Mouse (Mus musculus) splenic B cell, adult 2 months (primary cell): Measurements from ENCODE around the gene Slc7a8.
"Not testable (repeated sequence)": the region's sequence is repeated elsewhere in the genome, so short reads cannot be mapped to it uniquely, and the experiment has no call there.

Experiments used
- DNase-seq: peaks from one replicate; pipeline ENCODE4 v3.0.0-alpha.2; 2011; ENCODE audit warnings: low read depth, low spot score
- H3K27me3 ChIP-seq: 2 replicates; pipeline ENCODE4 v1.6.1; 2012; ENCODE audit warnings: mild to moderate bottlenecking, low read length, moderate library complexity, mixed read lengths; ENCODE audit not compliant: control insufficient read depth, poor library complexity, insufficient read depth, severe bottlenecking
- H3K36me3 ChIP-seq: 2 replicates; pipeline ENCODE4 v1.6.1; 2012; ENCODE audit warnings: mild to moderate bottlenecking, low read length, moderate library complexity, mixed read lengths; ENCODE audit not compliant: control insufficient read depth, poor library complexity, insufficient read depth, severe bottlenecking

Slc7a8 gene

DNA sequence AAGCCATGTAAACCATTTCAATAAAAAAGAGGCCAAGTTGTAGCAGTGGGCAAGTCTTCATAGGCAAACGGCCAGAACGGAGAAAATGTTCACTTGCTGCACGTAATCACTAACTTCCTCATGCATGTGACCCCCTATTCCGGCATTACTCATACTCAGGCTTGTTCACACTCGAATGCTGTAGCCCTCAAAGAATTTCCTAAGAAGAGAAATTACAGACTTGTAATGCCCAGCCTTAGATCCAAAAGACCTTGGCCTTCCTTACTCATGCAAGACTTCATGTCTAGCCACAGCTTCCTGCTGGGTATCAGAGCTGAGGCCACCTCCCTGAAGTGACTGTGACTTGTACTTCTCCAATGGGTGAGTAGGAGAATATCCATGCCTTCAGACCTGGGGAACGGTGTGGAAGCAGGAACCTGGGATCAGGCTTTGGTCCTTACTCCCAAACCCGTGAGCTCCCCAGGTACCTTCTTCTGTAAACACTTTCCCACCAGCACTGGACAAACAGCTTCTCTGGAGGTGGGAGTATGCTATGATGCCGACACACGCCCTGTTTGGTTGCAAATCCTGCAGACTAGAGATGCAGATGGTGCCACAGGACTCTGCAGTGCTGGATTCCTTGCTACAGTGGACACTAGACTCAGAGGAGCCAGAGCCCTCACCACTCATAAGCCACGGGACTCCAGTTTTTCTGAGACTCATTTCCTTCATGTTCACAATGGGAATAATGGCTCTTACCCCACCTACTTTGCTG, 13.3 kb downstream of the Slc7a8 start:
- no peaks in the 10 kb centered on the region for H3K36me3 ChIP-seq
- H3K27me3 ChIP-seq: no peaks in the 10 kb centered on the region
- DNase-seq: no peak

DNA sequence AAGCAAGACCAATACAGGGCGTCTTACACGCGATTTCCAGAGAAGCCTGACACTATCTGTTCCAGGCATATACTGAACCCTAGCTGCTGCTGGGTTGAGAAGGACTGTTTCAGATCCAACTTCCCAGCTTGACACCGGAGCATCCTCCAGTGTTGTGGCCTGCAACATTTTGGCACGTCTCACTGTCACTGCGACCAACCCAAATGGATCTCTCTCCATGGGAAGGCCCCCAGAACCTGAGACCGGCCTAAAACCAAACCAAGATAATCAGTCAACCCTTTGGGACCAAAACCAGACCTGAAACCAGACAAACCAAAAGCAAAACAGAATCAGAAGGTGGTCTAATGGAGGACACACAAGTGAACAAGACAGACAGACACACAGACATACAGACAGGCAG, 14.8 kb downstream of the Slc7a8 start:
- H3K27me3 ChIP-seq, H3K36me3 ChIP-seq, DNase-seq: not testable (repeated sequence)

DNA sequence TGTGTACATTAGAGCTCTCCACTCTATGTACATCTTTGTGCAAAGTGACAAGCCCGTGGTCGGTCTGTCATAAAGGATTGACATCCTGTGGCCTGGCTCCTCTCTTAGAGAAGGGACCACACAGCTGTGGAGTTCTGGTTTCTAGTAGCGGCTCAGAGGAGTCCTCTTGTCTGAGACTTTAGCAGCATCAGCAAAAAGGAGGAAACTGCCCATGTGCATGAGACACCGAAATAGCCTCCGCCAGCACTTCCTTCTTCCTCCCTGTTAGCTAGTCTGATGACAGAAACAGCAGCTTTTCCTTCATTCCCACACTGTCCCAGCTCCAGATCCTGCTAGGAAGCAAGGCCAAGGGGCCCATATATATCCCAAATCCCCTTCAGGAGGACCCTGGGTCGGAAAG, 25.4 kb downstream of the Slc7a8 start:
- DNase-seq: no peak
- H3K36me3 ChIP-seq: no peaks in the 10 kb centered on the region
- no peaks in the 10 kb centered on the region for H3K27me3 ChIP-seq

DNA sequence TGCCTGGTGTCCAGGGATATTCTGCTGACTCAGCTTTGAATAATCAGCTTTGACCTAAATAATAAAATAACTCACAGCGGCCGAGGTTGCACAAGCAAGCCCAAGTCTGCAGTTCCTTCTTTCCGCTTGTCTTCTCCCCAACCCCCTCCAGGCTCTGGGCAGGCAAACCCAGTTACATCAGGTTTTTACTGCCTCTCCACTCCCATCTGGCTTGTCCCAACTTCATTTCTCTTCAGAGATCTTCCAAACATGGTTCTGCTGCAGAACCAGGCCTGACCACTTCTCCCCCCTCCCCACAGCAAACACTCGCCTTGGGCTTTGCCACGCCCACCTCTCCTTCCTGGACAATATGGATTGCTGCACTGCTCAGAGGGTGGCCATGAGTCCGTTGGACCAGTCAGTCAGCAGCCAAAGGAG, 27.1 kb downstream of the Slc7a8 start:
- no peaks in the 10 kb centered on the region for H3K27me3 ChIP-seq
- no peaks in the 10 kb centered on the region for H3K36me3 ChIP-seq
- no peak for DNase-seq

DNA sequence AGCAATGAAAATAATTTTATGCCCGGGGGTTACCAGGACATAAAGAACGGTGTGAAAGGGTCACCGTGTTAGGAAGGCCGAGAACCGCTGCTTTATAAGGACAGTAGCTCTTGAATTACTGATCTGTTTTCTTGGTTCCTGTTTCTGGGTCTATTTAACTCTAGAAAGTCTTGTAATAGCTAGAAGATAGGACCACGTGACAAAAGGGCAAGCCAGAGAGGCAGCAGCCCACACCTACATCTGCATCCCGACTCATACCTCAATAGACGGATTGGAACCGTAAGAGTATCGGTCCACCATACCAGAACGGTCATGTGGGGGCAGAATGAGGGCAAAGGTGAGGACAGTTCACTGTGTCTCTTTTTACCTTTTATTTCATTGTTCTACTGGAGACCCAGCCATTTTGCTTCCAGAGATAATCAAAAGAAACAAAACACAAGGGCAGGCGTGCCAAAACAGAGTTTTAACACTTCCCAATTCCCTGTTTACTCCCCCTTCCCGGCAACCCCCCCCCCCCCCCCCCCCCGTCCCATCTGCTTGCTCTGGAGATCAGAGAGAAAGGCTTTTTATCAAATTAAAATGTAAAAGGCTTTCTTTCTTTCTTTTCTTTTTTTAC, 27.7 kb downstream of the Slc7a8 start:
- H3K27me3 ChIP-seq: no peaks in the 10 kb centered on the region
- no peaks in the 10 kb centered on the region for H3K36me3 ChIP-seq
- no peak for DNase-seq

DNA sequence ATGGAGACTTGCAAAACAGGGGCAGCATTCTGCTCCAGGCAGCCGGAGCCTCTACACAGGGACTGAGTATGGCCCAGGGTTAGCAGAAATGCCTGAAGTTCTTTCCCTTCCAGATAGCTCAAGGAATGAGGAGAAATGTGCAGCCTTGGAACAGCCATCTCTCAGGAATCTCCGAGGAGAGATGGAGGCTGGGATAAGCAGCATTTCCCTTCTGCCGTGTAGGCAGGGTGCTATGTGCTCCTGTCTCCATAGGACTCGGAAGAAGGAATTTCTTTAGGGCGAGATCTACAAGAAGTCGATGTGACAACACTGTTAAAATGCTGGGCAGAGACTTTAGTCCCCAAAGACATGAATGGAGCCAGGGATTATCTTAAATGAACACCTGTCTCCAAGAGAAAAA, 28.8 kb downstream of the Slc7a8 start:
- no peak for DNase-seq
- Histone ChIP-seq H3K27me3 (no peaks in the 10 kb centered on the region), H3K36me3 (no peaks in the 10 kb centered on the region)

DNA sequence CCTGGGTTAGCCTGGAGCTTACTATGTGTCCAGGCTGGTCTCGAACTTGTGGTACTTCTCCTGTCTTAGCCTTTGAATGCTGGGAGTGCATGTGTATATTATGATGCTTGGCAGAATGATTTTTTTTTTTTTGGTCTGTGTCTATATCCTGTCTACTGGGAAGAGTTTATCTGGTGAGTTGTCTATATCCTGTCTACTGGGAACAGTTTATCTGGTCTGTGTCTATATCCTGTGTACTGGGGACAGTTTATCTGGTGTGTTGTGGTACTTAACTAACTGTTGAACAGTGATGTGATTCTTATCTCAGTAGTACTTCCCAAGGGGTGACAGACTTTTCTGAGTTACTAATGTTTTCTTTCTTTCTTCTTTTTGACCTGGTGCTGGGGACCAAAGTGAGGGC, 30.0 kb downstream of the Slc7a8 start:
- no peaks in the 10 kb centered on the region for H3K36me3 ChIP-seq
- DNase-seq: no peak
- H3K27me3 ChIP-seq: no peaks in the 10 kb centered on the region

DNA sequence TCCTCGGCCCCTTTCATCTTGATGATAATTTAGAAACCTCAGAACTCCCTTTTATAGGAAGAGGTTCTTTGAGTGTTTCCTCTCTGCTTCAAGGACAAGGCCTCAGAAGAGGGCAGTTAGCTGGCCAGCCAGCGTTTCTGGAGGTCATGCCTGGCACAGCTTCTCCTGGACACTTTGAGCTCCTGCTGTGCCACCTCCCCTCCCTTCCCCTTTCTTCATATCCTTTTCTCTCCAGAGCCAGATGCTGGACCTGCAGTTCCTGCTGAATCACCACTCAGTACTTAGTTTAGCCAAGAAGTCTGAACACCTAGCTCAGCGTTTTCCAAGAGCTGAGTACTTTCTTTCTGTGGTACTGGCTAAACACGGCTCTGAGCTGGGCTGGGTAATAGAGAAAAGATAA, 32.5 kb downstream of the Slc7a8 start:
- H3K27me3 ChIP-seq: no peaks in the 10 kb centered on the region
- no peaks in the 10 kb centered on the region for H3K36me3 ChIP-seq
- DNase-seq: no peak

DNA sequence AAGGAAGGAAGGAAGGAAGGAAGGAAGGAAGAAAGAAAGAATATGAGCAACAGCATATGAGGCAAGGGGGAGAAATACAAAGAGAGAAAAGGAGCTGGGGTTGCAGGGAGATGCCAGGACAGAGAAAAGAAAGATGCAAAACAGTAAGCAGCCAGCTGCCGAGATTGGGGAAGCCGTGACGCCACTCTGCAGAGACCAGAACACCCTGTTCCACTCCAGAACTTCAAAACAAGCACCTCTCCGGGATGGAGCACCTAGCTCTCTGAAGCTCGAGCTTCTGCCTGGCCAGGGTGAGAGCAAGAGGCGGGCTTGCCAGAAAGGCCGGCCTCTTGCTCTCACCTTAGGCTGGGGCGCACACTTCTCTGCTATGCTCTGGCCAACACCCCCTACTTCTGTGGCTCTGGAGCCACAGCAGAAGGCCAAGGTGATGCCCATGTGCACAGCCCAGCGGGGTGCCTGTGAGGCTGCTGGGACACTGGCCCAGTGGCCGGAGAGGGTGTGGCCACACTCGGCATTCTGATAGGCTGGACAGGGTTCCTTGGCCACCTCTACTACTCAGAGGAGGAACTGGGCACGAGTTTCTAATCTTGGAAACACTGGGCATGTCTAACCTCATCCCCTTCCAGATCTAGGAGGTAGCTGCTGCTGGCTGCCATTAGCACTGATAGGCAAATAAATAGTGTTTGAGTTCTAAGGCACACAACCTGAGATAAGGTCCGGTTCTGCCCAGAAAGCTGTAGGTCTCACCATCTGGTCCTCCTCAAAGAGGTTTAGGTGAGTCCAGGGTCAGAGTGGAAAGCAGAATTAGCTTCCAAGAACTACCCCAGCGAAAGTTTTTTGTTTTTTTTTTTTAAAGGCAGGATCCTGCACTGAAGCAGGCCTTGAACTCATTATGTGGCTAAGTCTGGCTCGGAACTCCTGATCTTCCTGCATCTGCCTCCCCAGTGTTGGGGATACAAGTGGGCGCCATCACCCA, 33.5 kb downstream of the Slc7a8 start:
- H3K36me3 ChIP-seq: no peaks in the 10 kb centered on the region
- no peak for DNase-seq
- no peaks in the 10 kb centered on the region for H3K27me3 ChIP-seq

DNA sequence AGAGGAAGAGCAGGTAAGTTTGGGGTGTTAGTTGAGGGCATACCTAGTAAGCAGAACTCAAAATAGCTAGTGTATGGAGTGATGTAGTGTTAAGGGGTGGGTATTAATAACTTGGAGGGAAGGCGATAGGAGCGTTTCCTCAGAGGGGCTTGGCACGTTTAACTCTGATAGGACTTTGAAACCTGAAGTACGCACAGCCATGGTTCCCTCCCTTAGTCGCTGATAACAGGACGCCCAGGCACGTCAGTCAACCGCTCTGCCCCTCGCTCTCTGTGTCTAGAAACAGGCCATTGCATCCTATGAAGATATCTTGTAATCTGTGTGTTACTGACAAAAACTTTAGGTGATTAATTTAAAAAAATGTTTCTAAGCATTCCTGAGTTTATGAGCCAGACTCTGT, 35.7 kb downstream of the Slc7a8 start:
- Histone ChIP-seq H3K27me3 (no peaks in the 10 kb centered on the region), H3K36me3 (no peaks in the 10 kb centered on the region)
- DNase-seq: no peak

DNA sequence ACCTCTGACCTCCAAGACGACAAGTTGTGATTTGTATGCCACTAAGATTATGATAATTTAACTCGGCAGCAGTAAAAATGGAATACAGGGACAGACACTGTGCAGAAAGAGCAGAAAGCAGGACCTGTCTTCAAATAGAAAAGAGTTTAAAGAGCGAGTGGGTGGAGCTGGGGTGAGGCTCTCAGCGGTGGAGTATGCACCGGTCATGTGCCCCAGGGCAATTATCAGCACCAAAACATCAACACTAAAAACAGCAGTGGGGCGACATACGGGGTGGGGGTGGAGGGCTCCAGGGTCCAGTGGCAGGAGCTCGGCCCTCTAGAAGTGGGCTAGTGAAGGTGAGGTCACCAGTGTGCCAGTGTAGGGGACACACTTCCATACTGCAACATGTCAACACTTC, 37.3 kb downstream of the Slc7a8 start:
- H3K27me3 ChIP-seq: no peaks in the 10 kb centered on the region
- no peak for DNase-seq
- no peaks in the 10 kb centered on the region for H3K36me3 ChIP-seq

DNA sequence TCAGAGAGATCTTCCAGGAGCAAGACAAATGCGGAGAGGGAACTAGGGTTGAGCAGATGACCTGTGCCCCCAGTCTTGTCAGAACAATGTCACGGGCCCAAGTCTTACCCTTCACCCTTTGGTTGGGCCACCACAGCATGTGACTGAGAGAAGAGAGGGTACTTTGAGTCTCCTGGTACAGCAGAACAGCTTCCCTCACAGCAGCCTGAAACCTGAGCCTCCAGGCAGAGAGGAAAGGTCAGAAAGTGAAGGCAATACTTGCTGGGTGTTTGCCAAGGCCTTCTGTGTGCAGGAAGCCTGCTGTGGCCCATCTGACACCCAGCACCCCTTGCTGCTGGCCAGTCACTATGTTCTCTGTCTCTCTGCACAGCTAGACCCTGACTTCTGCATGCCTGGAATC, 39.4 kb downstream of the Slc7a8 start:
- Histone ChIP-seq H3K27me3 (no peaks in the 10 kb centered on the region), H3K36me3 (no peaks in the 10 kb centered on the region)
- DNase-seq: no peak

DNA sequence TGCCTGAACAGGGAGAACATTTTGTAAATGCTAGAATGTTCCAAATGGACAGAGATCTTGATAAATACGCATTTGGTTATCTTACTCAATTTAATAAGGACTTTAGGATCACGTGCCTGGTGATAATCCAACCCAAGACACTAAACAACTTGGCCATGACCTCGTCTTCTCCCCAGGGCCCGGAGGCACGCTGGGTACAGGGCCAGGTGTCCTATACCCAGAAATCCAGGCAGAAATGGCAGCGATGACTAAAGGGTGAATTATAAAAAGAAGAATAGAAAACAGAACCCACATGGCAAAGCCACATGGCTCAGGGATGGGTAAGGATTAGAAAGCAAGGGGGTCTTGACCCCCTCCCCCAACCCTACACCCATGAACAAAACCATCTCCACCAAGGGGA, 40.0 kb downstream of the Slc7a8 start:
- no peaks in the 10 kb centered on the region for H3K27me3 ChIP-seq
- H3K36me3 ChIP-seq: no peaks in the 10 kb centered on the region
- DNase-seq: no peak

DNA sequence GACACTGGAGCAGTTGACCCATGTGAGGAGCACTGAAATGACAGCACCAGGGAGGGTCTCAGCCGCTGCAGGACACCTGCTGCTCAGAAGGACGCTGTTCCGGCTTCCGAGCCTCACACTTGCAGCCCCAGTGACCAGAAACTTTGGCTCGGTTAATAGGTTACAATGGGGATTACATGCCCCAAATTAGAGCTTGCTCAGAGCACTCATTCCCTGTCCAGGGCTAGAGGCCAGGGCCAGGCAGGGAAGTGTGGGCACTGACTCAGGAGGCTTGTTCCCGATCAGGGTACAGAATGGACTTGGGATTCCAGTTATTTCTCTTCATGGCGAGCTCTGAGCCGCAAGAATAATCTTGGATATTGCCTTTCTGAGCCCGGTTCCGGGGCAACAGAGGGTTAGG, 44.1 kb downstream of the Slc7a8 start:
- no peaks in the 10 kb centered on the region; the same call in 1 of the 2 replicates for H3K27me3 ChIP-seq
- DNase-seq: no peak
- H3K36me3 ChIP-seq: no peaks in the 10 kb centered on the region
